Mouse (Mus musculus): ENCODE data around the gene Daam2. TPM values are rescaled to one million over a fixed set of nuclear protein-coding genes. Genes with fewer than 3 reads are reported as not detected.

Gene Daam2
- total and polyA plus RNA-seq, 2 experiments from 2014 or later = 2.2 to 12.9 TPM

DNA sequence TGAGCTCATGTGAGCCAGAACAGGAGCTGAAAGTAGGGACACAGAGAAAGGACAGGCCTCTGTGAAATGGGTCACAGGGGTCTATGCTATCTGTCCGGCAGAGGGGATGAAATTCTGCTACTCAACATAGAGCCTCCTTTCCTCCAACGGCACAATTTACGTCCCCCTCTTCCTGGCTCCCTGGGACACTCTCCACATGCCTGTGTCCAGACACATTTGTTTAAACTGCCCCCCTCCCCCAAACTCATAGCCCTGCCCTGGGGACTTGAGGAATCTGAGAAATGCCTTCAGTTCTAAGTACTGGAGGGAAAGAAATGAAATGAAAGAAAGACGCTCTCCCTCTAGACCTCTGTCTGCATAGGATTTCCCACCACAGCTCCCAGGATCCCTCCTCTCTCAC, 48.5 kb downstream of the Daam2 start:
- no peaks in the 10 kb centered on the region for H3K27me3 ChIP-seq (ENCODE audit: insufficient read depth, low read length)

GRCm38 (mm10) chr17:49515141-49515540, 49.0 kb downstream of the Daam2 start:
- ATAC-seq (no peak), DNase-seq (ENCODE audit: low spot score) (no peak)
- no peak overlapping the region for H3K4me3 ChIP-seq (ENCODE audit: low read length)
- H3K9ac ChIP-seq (replicated peaks; ENCODE audit: low read length) = no peak overlapping the region
- no peak overlapping the region for H3K4me2 ChIP-seq (ENCODE audit: low read depth, low read length)
- no peak for TF ChIP-seq CTCF (IDR thresholded peaks at IDR 0.05; ENCODE audit: low read depth)
- no peaks in the 10 kb centered on the region for H3K36me3 ChIP-seq (ENCODE audit: insufficient read depth, low read length)
- no peaks in the 10 kb centered on the region for H3K27me3 ChIP-seq (ENCODE audit: insufficient read depth, low read length)
- H3K9me3 ChIP-seq (ENCODE audit: low read length) = no peaks in the 10 kb centered on the region
- no peak overlapping the region for H3K27ac ChIP-seq
- WGBS = 92% methylated on average over 3 of the region's 3 CpGs
- H3K4me1 ChIP-seq (ENCODE audit: insufficient read depth, low read length) = peaks cover 3% of the 10 kb centered on the region; the same call in 1 of the 2 replicates

More for the DNA sequence above, 48.5 kb downstream of the Daam2 start:
- Histone ChIP-seq H3K4me1 (ENCODE audit: insufficient read depth, low read length) (peaks cover 3% of the 10 kb centered on the region; the same call in 1 of the 2 replicates), H3K4me2 (ENCODE audit: low read depth, low read length) (no peak overlapping the region), H3K9ac (replicated peaks; ENCODE audit: low read length) (no peak overlapping the region), H3K9me3 (ENCODE audit: low read length) (no peaks in the 10 kb centered on the region), H3K4me3 (ENCODE audit: low read length) (no peak overlapping the region), H3K27ac (no peak overlapping the region), H3K36me3 (ENCODE audit: insufficient read depth, low read length) (no peaks in the 10 kb centered on the region)
- no peak for DNase-seq (ENCODE audit: low spot score)
- ATAC-seq = no peak
- 73% methylated on average over 4 of the region's 4 CpGs for whole genome bisulfite sequencing
- TF ChIP-seq CTCF (IDR thresholded peaks at IDR 0.05; ENCODE audit: low read depth) = no peak

DNA sequence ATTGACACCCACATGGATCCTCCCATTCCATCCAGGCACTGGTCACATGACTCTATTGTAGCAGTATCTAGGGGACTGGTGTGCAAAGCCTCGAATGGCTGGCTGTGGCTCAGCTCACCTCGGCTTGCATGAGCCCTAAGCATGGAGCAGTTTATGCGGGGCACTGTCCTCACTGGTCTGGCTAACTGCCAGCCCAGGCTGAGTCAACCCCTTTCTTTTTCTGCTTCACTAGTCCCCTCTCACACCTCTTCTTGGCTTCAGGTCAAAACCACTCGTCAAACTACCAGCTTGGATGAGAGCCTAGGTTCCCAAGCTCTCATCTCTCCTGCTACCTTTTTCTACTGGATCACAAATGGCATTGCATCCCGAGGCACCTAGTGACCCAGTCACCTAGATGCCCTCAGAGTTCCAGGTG, 51.5 kb downstream of the Daam2 start:
- Histone ChIP-seq H3K27ac (no peak overlapping the region), H3K36me3 (ENCODE audit: insufficient read depth, low read length) (no peaks in the 10 kb centered on the region), H3K4me1 (ENCODE audit: insufficient read depth, low read length) (peaks cover 3% of the 10 kb centered on the region; the same call in 1 of the 2 replicates), H3K4me3 (ENCODE audit: low read length) (no peak overlapping the region), H3K9ac (replicated peaks; ENCODE audit: low read length) (no peak overlapping the region), H3K27me3 (ENCODE audit: insufficient read depth, low read length) (no peaks in the 10 kb centered on the region), H3K4me2 (ENCODE audit: low read depth, low read length) (no peak overlapping the region), H3K9me3 (ENCODE audit: low read length) (no peaks in the 10 kb centered on the region)
- DNase-seq (ENCODE audit: low spot score) (peak; percentile 75), ATAC-seq (peak; percentile 67)
- no peak for TF ChIP-seq CTCF (IDR thresholded peaks at IDR 0.05; ENCODE audit: low read depth)
- WGBS = 35% methylated on average over 5 of the region's 5 CpGs

- TF ChIP-seq CTCF (IDR thresholded peaks at IDR 0.05; ENCODE audit: low read depth) = no peak
- H3K9ac ChIP-seq (replicated peaks; ENCODE audit: low read length) = no peak overlapping the region
- H3K27me3 ChIP-seq (ENCODE audit: insufficient read depth, low read length) = no peaks in the 10 kb centered on the region
- no peak overlapping the region for H3K4me2 ChIP-seq (ENCODE audit: low read depth, low read length)
- no peaks in the 10 kb centered on the region for H3K9me3 ChIP-seq (ENCODE audit: low read length)
- no peaks in the 10 kb centered on the region for H3K36me3 ChIP-seq (ENCODE audit: insufficient read depth, low read length)
- no peak for DNase-seq (ENCODE audit: low spot score)
- ATAC-seq = no peak
- H3K4me1 ChIP-seq (ENCODE audit: insufficient read depth, low read length) = peaks cover 3% of the 10 kb centered on the region; the same call in 1 of the 2 replicates
- no peak overlapping the region for H3K27ac ChIP-seq
- H3K4me3 ChIP-seq (ENCODE audit: low read length) = no peak overlapping the region
- 92% methylated on average over 16 of the region's 16 CpGs for WGBS
Observed at GRCm38 (mm10) chr17:49509431-49509830, 54.7 kb downstream of the Daam2 start.

DNA sequence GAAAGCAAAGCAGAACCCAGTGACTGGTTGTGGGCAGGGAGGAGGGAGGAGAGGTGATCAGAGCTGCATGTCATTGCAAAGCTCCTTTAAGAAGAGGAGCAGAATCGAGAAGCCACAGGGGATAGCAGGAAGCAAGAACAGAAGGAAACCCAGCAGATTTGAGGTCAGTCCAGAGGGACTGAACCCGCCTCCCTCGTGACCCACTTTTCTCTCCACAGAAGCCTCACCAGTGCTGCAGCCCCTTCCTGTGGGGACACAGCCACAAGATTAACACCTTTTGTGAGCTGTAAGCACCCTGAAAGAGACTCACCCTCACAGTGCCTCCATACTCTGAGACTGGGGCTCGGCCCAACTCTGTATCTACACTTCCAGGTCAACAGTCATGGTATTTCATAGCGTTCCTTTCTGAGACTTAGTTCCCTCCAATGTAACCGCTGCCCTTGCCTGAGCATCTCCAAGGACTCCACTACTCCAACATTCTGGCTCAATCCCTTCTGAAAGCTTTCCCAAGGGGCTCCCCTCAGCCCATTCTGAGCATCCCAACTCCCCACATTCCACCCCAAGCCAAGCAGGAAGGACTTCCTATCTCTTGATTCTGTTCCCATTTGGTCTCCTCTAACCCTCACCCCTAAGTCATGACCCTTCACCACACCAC, 60.8 kb downstream of the Daam2 start:
- DNase-seq (ENCODE audit: low spot score) (no peak), ATAC-seq (no peak)
- H3K9ac ChIP-seq (replicated peaks; ENCODE audit: low read length) = no peak overlapping the region
- TF ChIP-seq CTCF (IDR thresholded peaks at IDR 0.05; ENCODE audit: low read depth) = no peak
- 74% methylated on average over 6 of the region's 6 CpGs for WGBS
- H3K4me2 ChIP-seq (ENCODE audit: low read depth, low read length) = no peak overlapping the region
- no peaks in the 10 kb centered on the region for H3K9me3 ChIP-seq (ENCODE audit: low read length)
- H3K4me3 ChIP-seq (ENCODE audit: low read length) = no peak overlapping the region
- H3K27me3 ChIP-seq (ENCODE audit: insufficient read depth, low read length) = no peaks in the 10 kb centered on the region
- H3K36me3 ChIP-seq (ENCODE audit: insufficient read depth, low read length) = no peaks in the 10 kb centered on the region
- no peak overlapping the region for H3K27ac ChIP-seq
- no peaks in the 10 kb centered on the region for H3K4me1 ChIP-seq (ENCODE audit: insufficient read depth, low read length)

- H3K27me3 ChIP-seq (ENCODE audit: insufficient read depth, low read length) = no peaks in the 10 kb centered on the region
- ATAC-seq (no peak), DNase-seq (ENCODE audit: low spot score) (no peak)
- no peak overlapping the region for H3K4me2 ChIP-seq (ENCODE audit: low read depth, low read length)
- H3K9ac ChIP-seq (replicated peaks; ENCODE audit: low read length) = no peak overlapping the region
- H3K27ac ChIP-seq = no peak overlapping the region
- H3K9me3 ChIP-seq (ENCODE audit: low read length) = no peaks in the 10 kb centered on the region
- no peak for TF ChIP-seq CTCF (IDR thresholded peaks at IDR 0.05; ENCODE audit: low read depth)
- no peak overlapping the region for H3K4me3 ChIP-seq (ENCODE audit: low read length)
- H3K36me3 ChIP-seq (ENCODE audit: insufficient read depth, low read length) = no peaks in the 10 kb centered on the region
- no peaks in the 10 kb centered on the region for H3K4me1 ChIP-seq (ENCODE audit: insufficient read depth, low read length)
- whole genome bisulfite sequencing = 30% methylated on average over 2 of the region's 2 CpGs
Observed at GRCm38 (mm10) chr17:49500234-49500633, 63.9 kb downstream of the Daam2 start.

- H3K4me3 ChIP-seq (ENCODE audit: low read length) = no peak overlapping the region
- H3K9ac ChIP-seq (replicated peaks; ENCODE audit: low read length) = no peak overlapping the region
- H3K4me1 ChIP-seq (ENCODE audit: insufficient read depth, low read length) = no peaks in the 10 kb centered on the region
- H3K27ac ChIP-seq = no peak overlapping the region
- TF ChIP-seq CTCF (IDR thresholded peaks at IDR 0.05; ENCODE audit: low read depth) = no peak
- ATAC-seq (peak; percentile 79), DNase-seq (ENCODE audit: low spot score) (peak; percentile 47)
- H3K4me2 ChIP-seq (ENCODE audit: low read depth, low read length) = no peak overlapping the region
- no peaks in the 10 kb centered on the region for H3K36me3 ChIP-seq (ENCODE audit: insufficient read depth, low read length)
- H3K27me3 ChIP-seq (ENCODE audit: insufficient read depth, low read length) = no peaks in the 10 kb centered on the region
- 68% methylated on average over 2 of the region's 2 CpGs for WGBS
- no peaks in the 10 kb centered on the region for H3K9me3 ChIP-seq (ENCODE audit: low read length)
Observed at GRCm38 (mm10) chr17:49499635-49500034, 64.5 kb downstream of the Daam2 start.

Data from hindbrain, postnatal 0 days (tissue).